Mouse (Mus musculus) neural tube, embryonic 14.5 days (tissue): ENCODE data around the gene Tmed6. TPM values are rescaled to one million over a fixed set of nuclear protein-coding genes. Genes with fewer than 3 reads are reported as not detected.

Experiments used
- ATAC-seq: fragments of 200-750 bp; cut with Nextera tagmentation; 2 replicates; pipeline ENCODE4 v1.8.0; 2017; ENCODE audit warnings: low read depth, mild to moderate bottlenecking, moderate TSS enrichment, moderate library complexity
- H3K27ac ChIP-seq: fragments of 300-500 bp; sonication (generic); 2 replicates; pipeline ENCODE4 v1.5.1; 2014; ENCODE audit warnings: low read depth, mild to moderate bottlenecking, control low read depth, low read length, moderate library complexity, mixed read lengths
- H3K27me3 ChIP-seq: fragments of 300-500 bp; sonication (generic); 2 replicates; pipeline ENCODE4 v1.6.1; 2014; ENCODE audit warnings: low read length; ENCODE audit not compliant: control insufficient read depth, insufficient read depth
- H3K36me3 ChIP-seq: fragments of 300-500 bp; sonication (generic); 2 replicates; pipeline ENCODE4 v1.6.1; 2014; ENCODE audit warnings: low read length, mixed read lengths; ENCODE audit not compliant: control insufficient read depth, insufficient read depth
- H3K4me1 ChIP-seq: fragments of 300-500 bp; sonication (generic); 2 replicates; pipeline ENCODE4 v1.6.1; 2014; ENCODE audit warnings: low read length; ENCODE audit not compliant: control insufficient read depth, insufficient read depth
- H3K4me2 ChIP-seq: fragments of 300-500 bp; sonication (generic); 2 replicates; pipeline ENCODE4 v1.6.1; 2014; ENCODE audit warnings: mild to moderate bottlenecking, low read depth, low read length, control low read depth
- H3K4me3 ChIP-seq: fragments of 300-500 bp; sonication (generic); 2 replicates; pipeline ENCODE4 v1.5.1; 2014; ENCODE audit warnings: low read depth, low read length, control low read depth, mixed read lengths
- H3K9ac ChIP-seq: fragments of 300-500 bp; sonication (generic); replicated peaks from 2 replicates; pipeline ENCODE4 v1.6.1; 2014; ENCODE audit warnings: low read depth, mild to moderate bottlenecking, control low read depth, low read length, mixed read lengths
- H3K9me3 ChIP-seq: fragments of 300-500 bp; sonication (generic); 2 replicates; pipeline ENCODE4 v1.6.1; 2016; ENCODE audit warnings: low read length; ENCODE audit not compliant: control insufficient read depth
- WGBS: fragments of 180-500 bp; shearing (Covaris S2); extraction: QIAGEN DNeasy Blood & Tissue Kit; methylation state at CpG from one replicate; pipeline ENCODE4 v1.1.7; 2014; 5-methylcytosine and 5-hydroxymethylcytosine counted together
- microRNA-seq: library from miRNA; unstranded; fragments of <30 nt; microRNA quantifications from one replicate; pipeline ENCODE4, GENCODE M21; 2016
- polyA plus RNA-seq: library from polyadenylated mRNA; unstranded; fragments of >200 nt; fragmentation: Nextera tagmentation; extraction: Ambion mirVana; gene quantifications from 2 replicates; pipeline ENCODE4 v1.2.1, GENCODE M21; 2014

The Tmed6 gene
- polyA plus RNA-seq, 1 experiment from 2014 or later = not detected

DNA sequence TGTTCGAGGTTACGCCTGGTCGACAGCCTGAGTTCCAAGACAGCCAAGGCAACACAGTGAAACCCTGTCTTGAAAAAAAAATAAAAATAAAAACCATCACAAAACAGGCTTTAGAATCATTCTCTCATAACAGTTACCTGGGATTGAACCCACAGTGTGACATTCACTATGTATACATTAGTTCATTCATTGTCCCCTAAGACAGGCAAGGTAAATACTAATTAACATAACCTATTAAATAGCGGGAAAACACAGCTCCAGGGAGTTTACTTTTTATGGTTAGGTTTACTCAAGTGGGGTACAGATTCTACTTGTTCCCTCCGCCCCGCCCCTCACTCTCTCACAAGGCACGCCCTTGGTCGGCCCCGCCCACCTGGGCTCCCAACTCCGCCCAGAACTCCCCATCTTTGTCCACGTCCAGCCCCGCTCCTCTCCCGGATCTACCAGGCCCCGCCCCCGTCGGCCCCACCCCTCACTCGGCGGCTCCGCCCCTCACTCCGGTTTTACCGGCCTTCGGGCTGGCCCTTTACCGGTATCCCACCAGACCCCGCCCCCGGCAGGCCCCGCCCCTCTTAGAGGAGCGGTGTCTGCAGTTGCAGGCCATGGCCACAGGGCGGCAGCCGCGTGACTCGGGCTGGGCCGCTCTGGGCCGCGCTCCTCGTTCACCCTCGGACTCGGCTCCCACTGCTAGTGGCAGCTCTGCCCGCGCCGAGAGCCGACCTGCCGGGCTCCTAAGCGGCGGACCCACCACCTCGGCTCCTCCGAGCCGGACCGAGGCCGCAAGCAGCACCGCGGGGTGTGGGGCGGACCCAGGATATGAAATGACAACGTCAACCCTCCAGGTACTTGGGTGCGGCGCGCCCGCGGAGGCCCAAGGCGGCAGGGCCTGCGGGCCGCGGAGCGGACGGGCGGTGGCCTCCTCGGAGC is 34.5 kb downstream of the Tmed6 start, which contains the start of gene Vps4a:
Gene Vps4a, plus strand, starts transcription at position 573 of the 927 bp plus-strand sequence.
- Histone ChIP-seq H3K27ac (peak within 1 kb of the TSS; percentile 74), H3K4me3 (peak within 1 kb of the TSS; percentile 92), H3K4me1 (peaks cover 15% of the 10 kb centered on the region; the same call in 1 of the 2 replicates), H3K4me2 (peak within 1 kb of the TSS; percentile 87), H3K9ac (peak within 1 kb of the TSS; percentile 97), H3K36me3 (no peaks in the 10 kb centered on the region), H3K27me3 (no peaks in the 10 kb centered on the region), H3K9me3 (no peaks in the 10 kb centered on the region)
- 4% methylated on average over 65 of the region's 66 CpGs for WGBS
- ATAC-seq = peak; percentile 95

- no peak overlapping the region for H3K9ac ChIP-seq
- WGBS = 80% methylated on average over 5 of the region's 5 CpGs
- H3K4me3 ChIP-seq = no peak overlapping the region
- H3K36me3 ChIP-seq = no peaks in the 10 kb centered on the region
- H3K4me2 ChIP-seq = no peak overlapping the region
- no peaks in the 10 kb centered on the region for H3K27me3 ChIP-seq
- peaks cover 15% of the 10 kb centered on the region; the same call in 1 of the 2 replicates for H3K4me1 ChIP-seq
- ATAC-seq = no peak
- no peaks in the 10 kb centered on the region for H3K9me3 ChIP-seq
- H3K27ac ChIP-seq = no peak overlapping the region
Observed at GRCm38 (mm10) chr8:107030058-107030457, 35.4 kb downstream of the Tmed6 start.

DNA sequence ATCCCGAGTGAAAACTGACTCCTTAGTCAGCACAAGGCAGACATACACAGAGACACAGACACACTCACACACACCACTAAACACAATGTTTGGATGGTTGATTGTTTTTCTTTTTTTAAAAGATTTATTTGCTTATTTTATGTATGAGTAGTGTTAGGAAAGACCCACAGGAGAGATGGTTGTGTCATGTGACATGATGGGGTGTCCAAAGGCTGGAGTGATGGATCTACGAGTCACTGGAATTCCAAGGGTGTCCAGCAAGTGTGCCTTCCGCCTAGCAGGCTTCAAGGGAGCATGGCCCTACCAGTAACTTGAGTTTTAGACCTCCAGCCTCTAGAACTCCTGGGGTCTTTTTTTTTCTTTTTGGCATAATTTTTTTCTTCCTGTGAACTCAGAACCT is 36.1 kb downstream of the Tmed6 start:
- no peaks in the 10 kb centered on the region for H3K36me3 ChIP-seq
- no peak overlapping the region for H3K4me2 ChIP-seq
- ATAC-seq = no peak
- peaks cover 15% of the 10 kb centered on the region; the same call in 1 of the 2 replicates for H3K4me1 ChIP-seq
- no peaks in the 10 kb centered on the region for H3K27me3 ChIP-seq
- no peaks in the 10 kb centered on the region for H3K9me3 ChIP-seq
- no peak overlapping the region for H3K9ac ChIP-seq
- WGBS = 77% methylated on average over 3 of the region's 3 CpGs
- no peak overlapping the region for H3K4me3 ChIP-seq
- H3K27ac ChIP-seq = no peak overlapping the region

- H3K4me3 ChIP-seq = no peak overlapping the region
- no peaks in the 10 kb centered on the region for H3K9me3 ChIP-seq
- no peak overlapping the region for H3K9ac ChIP-seq
- H3K36me3 ChIP-seq = no peaks in the 10 kb centered on the region
- H3K27ac ChIP-seq = no peak overlapping the region
- WGBS = 91% methylated on average over 8 of the region's 8 CpGs
- H3K27me3 ChIP-seq = no peaks in the 10 kb centered on the region
- no peaks in the 10 kb centered on the region for H3K4me1 ChIP-seq
- ATAC-seq = no peak
- H3K4me2 ChIP-seq = no peak overlapping the region
Observed at GRCm38 (mm10) chr8:107023479-107023878, 42.0 kb downstream of the Tmed6 start.

- Histone ChIP-seq H3K9me3 (no peaks in the 10 kb centered on the region), H3K27ac (no peak overlapping the region), H3K4me3 (no peak overlapping the region), H3K27me3 (no peaks in the 10 kb centered on the region), H3K4me2 (no peak overlapping the region), H3K36me3 (peaks cover 8% of the 10 kb centered on the region), H3K4me1 (no peaks in the 10 kb centered on the region), H3K9ac (no peak overlapping the region)
- ATAC-seq = no peak
- 95% methylated on average over 1 of the region's 1 CpGs for WGBS
Observed at GRCm38 (mm10) chr8:107014915-107015314, 50.5 kb downstream of the Tmed6 start.

DNA sequence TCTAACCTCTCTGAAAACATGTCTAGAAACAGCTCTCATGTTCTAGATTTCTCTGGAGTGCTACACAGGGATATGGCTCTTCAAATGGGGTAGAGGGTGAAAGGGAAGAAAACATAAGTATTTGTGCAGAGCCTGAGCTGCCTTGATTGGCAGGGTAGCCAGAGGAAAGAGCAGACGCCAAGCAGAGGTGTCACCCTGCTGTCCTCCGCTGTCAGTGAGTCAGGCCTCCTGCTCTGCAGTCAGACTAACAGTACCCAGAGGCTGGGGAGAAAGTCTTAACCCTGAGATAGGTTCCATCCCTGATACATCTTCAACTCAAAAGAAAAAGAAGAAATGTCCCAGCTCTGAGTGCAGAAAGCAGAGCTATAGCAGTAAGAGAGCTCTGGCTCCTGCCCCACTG is 52.8 kb downstream of the Tmed6 start:
- Histone ChIP-seq H3K27me3 (no peaks in the 10 kb centered on the region), H3K4me3 (no peak overlapping the region), H3K27ac (no peak overlapping the region), H3K36me3 (peaks cover 8% of the 10 kb centered on the region), H3K9me3 (no peaks in the 10 kb centered on the region), H3K4me1 (no peaks in the 10 kb centered on the region), H3K4me2 (no peak overlapping the region), H3K9ac (no peak overlapping the region)
- no peak for ATAC-seq
- 90% methylated on average over 2 of the region's 2 CpGs for WGBS

Small RNA genes within 50 kb of the gene (microRNA-seq; reads per million reads assigned to microRNA genes)
- gene Mir7075 = 1.4 reads per million

Other genes starting within 250 kb of the Tmed6 start
- gene Has3, start 195.4 kb downstream of the Tmed6 start, polyA plus RNA-seq = 1.4 and 2.0 TPM in 2 replicates
- gene Utp4, start 172.0 kb downstream of the Tmed6 start, polyA plus RNA-seq = 42.7 and 45.2 TPM in 2 replicates
- gene Sntb2, start 129.9 kb downstream of the Tmed6 start, polyA plus RNA-seq = 5.3 and 5.7 TPM in 2 replicates
- 155 and 162 TPM in 2 replicates for gene Vps4a, start 34.4 kb downstream of the Tmed6 start, polyA plus RNA-seq
- 36.5 and 36.8 TPM in 2 replicates for gene Pdf, start 17.0 kb downstream of the Tmed6 start, polyA plus RNA-seq
- 39.9 and 46.6 TPM in 2 replicates for gene Cog8, start 9.0 kb downstream of the Tmed6 start, polyA plus RNA-seq
- gene Nip7, start 8.8 kb downstream of the Tmed6 start, polyA plus RNA-seq = 62.5 and 65.5 TPM in 2 replicates
- gene Terf2, start 30.9 kb upstream of the Tmed6 start, polyA plus RNA-seq = 19.2 and 20.7 TPM in 2 replicates
- 113 and 123 TPM in 2 replicates for gene Cyb5b, start 85.0 kb upstream of the Tmed6 start, polyA plus RNA-seq
- 15.7 and 16.7 TPM in 2 replicates for gene Nfat5, start 227.8 kb upstream of the Tmed6 start, polyA plus RNA-seq